Mouse (Mus musculus): ENCODE data around the gene Hdac6. TPM values are rescaled to one million over a fixed set of nuclear protein-coding genes. Genes with fewer than 3 reads are reported as not detected.

The Hdac6 gene
- polyA plus RNA-seq (2012; rRNA removed; ENCODE audit: low replicate concordance), result 28.6 and 37.1 TPM in 2 replicates

DNA sequence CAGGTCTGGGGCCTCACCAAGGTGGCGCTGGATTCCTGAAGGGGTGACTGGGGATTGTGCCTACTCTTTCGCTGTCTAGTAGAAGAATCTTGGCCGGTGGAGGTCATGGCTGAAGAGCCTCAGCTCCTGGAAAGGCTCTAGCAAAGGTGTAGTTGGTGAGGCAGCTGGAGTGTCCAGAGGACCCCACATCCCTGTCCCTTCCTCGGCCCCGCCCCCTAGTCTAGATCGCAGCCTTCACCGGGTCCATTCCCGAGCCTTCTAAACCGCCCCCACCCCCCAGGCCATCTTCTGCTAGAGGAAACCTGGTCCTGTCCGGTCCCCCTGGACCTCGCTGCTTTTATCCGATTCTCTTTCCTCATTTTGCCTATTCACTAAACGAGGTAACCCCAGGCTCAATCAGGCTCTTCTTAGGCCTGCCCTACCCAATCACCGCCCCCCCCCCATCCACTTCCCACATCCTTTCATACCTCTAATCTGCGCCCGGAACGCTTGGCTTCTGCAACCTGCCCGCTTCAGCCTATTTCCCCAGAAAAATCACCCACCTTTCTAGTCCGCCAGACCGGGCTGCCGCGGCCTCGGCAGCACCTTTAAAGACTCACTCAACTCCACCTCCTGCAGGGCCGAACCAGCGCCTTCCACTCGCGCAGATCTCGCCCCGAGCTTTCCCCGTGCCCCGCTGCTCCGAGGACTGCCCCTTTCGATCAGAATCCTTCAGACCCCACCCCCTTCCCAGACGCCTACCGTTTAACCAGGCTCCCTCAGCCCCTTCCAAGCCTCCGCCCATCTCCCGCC is at the start of gene Hdac6:
Hdac6 (minus strand) TSS at position 782 of the 792 bp plus-strand sequence.

DNA sequence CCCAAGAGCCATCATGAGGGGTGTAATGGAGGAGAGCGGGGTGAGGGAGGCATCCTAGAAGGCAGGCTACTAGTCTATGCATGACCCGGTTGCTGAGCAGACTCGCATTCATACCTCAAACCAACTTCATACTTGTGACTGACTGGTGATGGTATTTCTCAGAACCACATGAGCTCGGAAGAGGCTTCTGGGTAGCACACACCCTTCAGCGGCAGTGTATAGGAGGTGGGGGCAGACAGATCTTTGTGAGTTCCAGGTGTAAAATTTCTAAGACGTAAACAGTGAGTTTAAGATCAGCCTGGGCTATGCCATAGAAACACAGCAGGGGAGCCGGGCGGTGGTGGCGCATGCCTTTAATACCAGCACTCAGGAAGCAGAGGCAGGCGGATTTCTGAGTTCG is 30.2 kb upstream of the Hdac6 start, which contains the start of gene Gata1:
Gata1 (minus strand) TSS at position 180 of the 400 bp plus-strand sequence.

GRCm38 (mm10) chrX:7928270-7928790 is 19.4 kb downstream of the Hdac6 start, which contains the start of gene Eras:
Eras (minus strand) TSS chrX:7928607.

GRCm38 (mm10) chrX:7919601-7920383 is 27.9 kb downstream of the Hdac6 start, which contains the start of gene Pcsk1n:
Pcsk1n (plus strand) TSS chrX:7919822.

GRCm38 (mm10) chrX:7909242-7909641 is 38.4 kb downstream of the Hdac6 start, which contains the start of gene Gm10490:
Gm10490 (plus strand) TSS chrX:7909542.

DNA sequence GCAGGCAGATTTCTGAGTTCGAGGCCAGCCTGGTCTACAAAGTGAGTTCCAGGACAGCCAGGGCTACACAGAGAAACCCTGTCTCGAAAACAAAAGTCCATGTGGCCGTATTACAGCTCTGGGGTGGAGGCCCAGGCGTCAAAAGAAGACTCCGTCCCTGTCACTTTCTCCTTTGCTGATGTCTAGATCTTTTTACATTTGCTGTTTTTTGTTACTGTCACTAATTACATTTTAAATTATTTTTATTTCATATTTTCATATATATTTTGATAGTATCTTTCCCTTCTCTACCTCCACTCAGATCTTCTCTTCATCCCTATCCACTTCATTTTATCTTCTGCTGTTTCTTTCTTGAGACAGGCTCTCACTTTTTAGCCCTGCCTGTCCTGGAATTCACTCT is 40.0 kb downstream of the Hdac6 start, which contains the start of gene Gm10491:
Gm10491 (minus strand) TSS at position 101 of the 400 bp plus-strand sequence.

DNA sequence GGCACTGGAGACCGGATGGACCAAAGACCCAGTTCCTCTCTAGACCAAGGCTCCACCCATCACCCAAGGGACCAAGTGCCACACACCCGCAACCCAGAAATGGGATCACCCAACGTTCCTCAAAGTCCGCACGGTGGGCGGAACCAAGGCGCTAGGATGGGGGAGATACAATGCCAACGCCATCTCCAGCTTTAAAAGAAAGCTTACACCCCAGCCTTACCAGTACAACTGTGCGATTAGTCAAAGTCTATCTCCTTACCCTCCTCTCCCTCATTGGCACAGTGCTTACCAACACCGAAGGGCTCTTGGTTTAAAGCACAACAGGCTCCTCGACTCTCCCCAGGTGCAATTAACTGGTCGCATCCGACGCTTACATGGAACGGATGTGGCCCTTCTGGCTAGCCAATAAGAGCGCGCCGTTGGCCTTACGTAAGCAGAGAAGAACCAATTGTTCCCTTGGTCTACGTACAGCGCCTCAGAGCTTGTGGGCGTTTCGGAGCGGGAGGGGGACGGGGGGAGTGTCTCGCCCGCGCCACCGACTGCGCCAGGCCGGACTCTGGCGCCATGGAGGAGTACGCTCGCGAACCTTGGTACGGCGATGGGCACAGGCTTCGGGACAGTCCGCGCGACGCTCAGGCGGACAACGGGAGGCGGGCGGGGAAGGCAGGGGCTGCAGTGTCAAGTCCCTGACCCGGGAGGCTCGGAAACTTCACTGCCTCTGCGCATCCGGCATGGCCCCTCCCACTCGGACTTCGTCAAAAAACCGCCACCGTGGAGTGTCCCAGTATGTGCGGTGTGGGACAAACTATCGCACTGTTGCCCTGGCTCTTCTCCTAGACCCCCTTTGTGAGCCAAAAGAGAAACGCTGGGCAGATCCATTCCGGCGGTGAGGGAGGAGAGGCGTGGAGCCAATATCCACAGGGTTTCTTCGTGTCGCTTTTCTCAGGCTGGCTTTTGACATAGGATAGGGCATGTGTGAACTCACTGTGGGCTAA is 48.5 kb downstream of the Hdac6 start, which contains the start of the genes Pqbp1 and Timm17b:
Pqbp1 (minus strand) TSS at position 390 of the 995 bp plus-strand sequence.
Timm17b (plus strand) TSS at position 478 of the 995 bp plus-strand sequence.

DNA sequence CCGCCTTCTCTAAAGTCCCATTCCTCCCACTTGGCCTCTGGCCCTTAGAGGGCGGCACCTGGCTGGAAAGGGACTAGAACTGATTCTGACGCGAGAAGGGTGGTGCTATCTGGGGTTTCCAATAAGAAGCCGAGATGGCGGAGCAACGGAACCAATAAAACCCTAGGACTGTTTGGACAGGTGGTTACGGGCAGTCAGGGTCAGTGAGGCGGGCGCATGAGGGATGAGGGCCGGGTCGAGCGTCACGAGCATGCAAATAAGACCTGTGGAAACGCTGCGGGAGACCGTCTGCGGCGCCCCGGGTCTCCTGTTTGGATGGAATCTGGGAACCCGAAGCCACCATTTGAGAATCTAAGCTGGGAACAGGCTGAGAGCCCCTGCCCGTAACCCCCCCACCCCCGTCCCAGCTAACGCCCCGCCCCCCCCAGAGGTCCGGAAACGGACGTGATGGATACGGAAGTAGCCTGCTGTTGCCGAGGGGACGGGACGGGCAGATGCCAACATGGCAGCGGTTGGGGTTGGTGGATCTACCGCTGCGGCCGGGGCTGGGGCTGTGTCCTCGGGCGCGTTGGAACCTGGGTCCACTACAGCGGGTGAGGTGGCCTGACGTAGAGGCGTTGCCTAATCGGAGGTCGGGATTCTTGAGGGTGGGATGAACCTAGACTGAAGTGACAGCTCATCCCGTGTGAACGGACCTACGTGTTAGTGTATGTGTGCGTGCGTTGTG is 63.7 kb downstream of the Hdac6 start, which contains the start of gene Slc35a2:
Slc35a2 (plus strand) TSS at position 188 of the 727 bp plus-strand sequence.

Other genes with a start within 250 kb of the Hdac6 start
- 52.6 and 81.0 TPM in 2 replicates for gene Wdr45, start 233.6 kb downstream of the Hdac6 start, polyA plus RNA-seq (2012; rRNA removed; ENCODE audit: low replicate concordance)
- gene Gm45208, start 225.6 kb downstream of the Hdac6 start, polyA plus RNA-seq (2012; rRNA removed; ENCODE audit: low replicate concordance), result 0.95 and 4.4 TPM in 2 replicates
- 50.1 and 63.0 TPM in 2 replicates for gene Praf2, start 219.4 kb downstream of the Hdac6 start, polyA plus RNA-seq (2012; rRNA removed; ENCODE audit: low replicate concordance)
- gene Ccdc120, start 197.0 kb downstream of the Hdac6 start, polyA plus RNA-seq (2012; rRNA removed; ENCODE audit: low replicate concordance), result 13.2 and 28.8 TPM in 2 replicates
- 31.3 and 39.5 TPM in 2 replicates for gene Tfe3, start 185.3 kb downstream of the Hdac6 start, polyA plus RNA-seq (2012; rRNA removed; ENCODE audit: low replicate concordance)
- gene Gripap1, start 158.1 kb downstream of the Hdac6 start, polyA plus RNA-seq (2012; rRNA removed; ENCODE audit: low replicate concordance), result 29.7 and 46.8 TPM in 2 replicates
- 3.0 and 3.3 TPM in 2 replicates for gene Kcnd1, start 125.6 kb downstream of the Hdac6 start, polyA plus RNA-seq (2012; rRNA removed; ENCODE audit: low replicate concordance)
- gene Otud5, start 106.5 kb downstream of the Hdac6 start, polyA plus RNA-seq (2012; rRNA removed; ENCODE audit: low replicate concordance), result 25.7 and 37.9 TPM in 2 replicates
- 19.4 and 44.8 TPM in 2 replicates for gene Pim2, start 69.6 kb downstream of the Hdac6 start, polyA plus RNA-seq (2012; rRNA removed; ENCODE audit: low replicate concordance)
- 70.2 and 98.2 TPM in 2 replicates for gene Slc35a2, start 63.9 kb downstream of the Hdac6 start, polyA plus RNA-seq (2012; rRNA removed; ENCODE audit: low replicate concordance)
- 60.2 and 64.8 TPM in 2 replicates for gene Pqbp1, start 48.6 kb downstream of the Hdac6 start, polyA plus RNA-seq (2012; rRNA removed; ENCODE audit: low replicate concordance)
- gene Timm17b, start 48.5 kb downstream of the Hdac6 start, polyA plus RNA-seq (2012; rRNA removed; ENCODE audit: low replicate concordance), result 45.2 and 48.8 TPM in 2 replicates
- gene Gm10491, start 40.1 kb downstream of the Hdac6 start, polyA plus RNA-seq (2012; rRNA removed; ENCODE audit: low replicate concordance), result not detected in 2 replicates
- gene Gm10490, start 38.3 kb downstream of the Hdac6 start, polyA plus RNA-seq (2012; rRNA removed; ENCODE audit: low replicate concordance), result not detected in 2 replicates
- gene Pcsk1n, start 28.1 kb downstream of the Hdac6 start, polyA plus RNA-seq (2012; rRNA removed; ENCODE audit: low replicate concordance), result 0.12 TPM in 1 of 2 replicates, not detected in the other
- gene Eras, start 19.3 kb downstream of the Hdac6 start, polyA plus RNA-seq (2012; rRNA removed; ENCODE audit: low replicate concordance), result not detected in 2 replicates
- 1.9 TPM in 2 replicates for gene Gata1, start 30.2 kb upstream of the Hdac6 start, polyA plus RNA-seq (2012; rRNA removed; ENCODE audit: low replicate concordance)
- gene Glod5, start 70.6 kb upstream of the Hdac6 start, polyA plus RNA-seq (2012; rRNA removed; ENCODE audit: low replicate concordance), result not detected in 2 replicates
- gene Suv39h1, start 126.9 kb upstream of the Hdac6 start, polyA plus RNA-seq (2012; rRNA removed; ENCODE audit: low replicate concordance), result 10.0 and 14.5 TPM in 2 replicates
- gene Was, start 142.6 kb upstream of the Hdac6 start, polyA plus RNA-seq (2012; rRNA removed; ENCODE audit: low replicate concordance), result 17.7 and 40.1 TPM in 2 replicates
- 84.1 and 145 TPM in 2 replicates for gene Wdr13, start 185.0 kb upstream of the Hdac6 start, polyA plus RNA-seq (2012; rRNA removed; ENCODE audit: low replicate concordance)
- 59.0 and 77.2 TPM in 2 replicates for gene Rbm3, start 198.0 kb upstream of the Hdac6 start, polyA plus RNA-seq (2012; rRNA removed; ENCODE audit: low replicate concordance)
- gene Tbc1d25, start 228.3 kb upstream of the Hdac6 start, polyA plus RNA-seq (2012; rRNA removed; ENCODE audit: low replicate concordance), result 17.8 and 27.4 TPM in 2 replicates
- 101 and 104 TPM in 2 replicates for gene Ebp, start 245.6 kb upstream of the Hdac6 start, polyA plus RNA-seq (2012; rRNA removed; ENCODE audit: low replicate concordance)

Data from mammary gland, adult 2 months (tissue).